Mouse (Mus musculus): Measurements from ENCODE around the gene Gpr50. TPM values are rescaled to one million over a fixed set of nuclear protein-coding genes. Genes with fewer than 3 reads are reported as not detected.

Gpr50 gene
- polyA plus RNA-seq, 1 experiment, result 0.05 TPM

- no peak for DNase-seq
- WGBS, result 43% methylated on average over 14 of the region's 14 CpGs
- no peak overlapping the region for H3K4me3 ChIP-seq (replicated peaks; ENCODE audit: extremely low read depth, low read depth, low read length)
- TF ChIP-seq CTCF (IDR thresholded peaks at IDR 0.05; ENCODE audit: insufficient read depth, low read length) (no peak), POLR2A (IDR thresholded peaks at IDR 0.05; ENCODE audit: borderline replicate concordance, extremely low read depth, low read depth, low read length) (no peak)
- no peaks in the 10 kb centered on the region for H3K4me1 ChIP-seq (ENCODE audit: control insufficient read depth, insufficient read depth, low read length)
These were observed 1.7 kb upstream of the Gpr50 start for GRCm38 (mm10) chrX:71661794-71662193.

GRCm38 (mm10) chrX:71663871-71664687 is 612 bp downstream of the Gpr50 start:
- DNase-seq, result no peak
- no peak for TF ChIP-seq CTCF (IDR thresholded peaks at IDR 0.05; ENCODE audit: insufficient read depth, low read length)
- no peak for TF ChIP-seq POLR2A (IDR thresholded peaks at IDR 0.05; ENCODE audit: borderline replicate concordance, extremely low read depth, low read depth, low read length)
- Histone ChIP-seq H3K4me1 (ENCODE audit: control insufficient read depth, insufficient read depth, low read length) (no peaks in the 10 kb centered on the region), H3K4me3 (replicated peaks; ENCODE audit: extremely low read depth, low read depth, low read length) (no peak overlapping the region)
- WGBS, result 33% methylated on average over 76 of the region's 76 CpGs

- H3K4me1 ChIP-seq (ENCODE audit: control insufficient read depth, insufficient read depth, low read length), result no peaks in the 10 kb centered on the region
- 32% methylated on average over 15 of the region's 15 CpGs for WGBS
- TF ChIP-seq CTCF (IDR thresholded peaks at IDR 0.05; ENCODE audit: insufficient read depth, low read length) (no peak), POLR2A (IDR thresholded peaks at IDR 0.05; ENCODE audit: borderline replicate concordance, extremely low read depth, low read depth, low read length) (no peak)
These were observed 1.2 kb downstream of the Gpr50 start for GRCm38 (mm10) chrX:71664688-71665026.

GRCm38 (mm10) chrX:71670254-71670653 is 6.8 kb downstream of the Gpr50 start:
- DNase-seq, result no peak
- H3K4me3 ChIP-seq (replicated peaks; ENCODE audit: extremely low read depth, low read depth, low read length), result no peak overlapping the region
- H3K4me1 ChIP-seq (ENCODE audit: control insufficient read depth, insufficient read depth, low read length), result no peaks in the 10 kb centered on the region
- TF ChIP-seq POLR2A (IDR thresholded peaks at IDR 0.05; ENCODE audit: borderline replicate concordance, extremely low read depth, low read depth, low read length) (no peak), CTCF (IDR thresholded peaks at IDR 0.05; ENCODE audit: insufficient read depth, low read length) (no peak)
- WGBS, result 23% methylated on average over 6 of the region's 6 CpGs

More at GRCm38 (mm10) chrX:71664688-71665026, 1.2 kb downstream of the Gpr50 start:
- DNase-seq, result no peak
- H3K4me3 ChIP-seq (replicated peaks; ENCODE audit: extremely low read depth, low read depth, low read length), result no peak overlapping the region

- DNase-seq, result no peak
- no peak overlapping the region for H3K4me3 ChIP-seq (replicated peaks; ENCODE audit: extremely low read depth, low read depth, low read length)
- no peaks in the 10 kb centered on the region for H3K4me1 ChIP-seq (ENCODE audit: control insufficient read depth, insufficient read depth, low read length)
- 38% methylated on average over 6 of the region's 6 CpGs for WGBS
- TF ChIP-seq POLR2A (IDR thresholded peaks at IDR 0.05; ENCODE audit: borderline replicate concordance, extremely low read depth, low read depth, low read length), result no peak
- TF ChIP-seq CTCF (IDR thresholded peaks at IDR 0.05; ENCODE audit: insufficient read depth, low read length), result no peak
These were observed 37.5 kb downstream of the Gpr50 start for GRCm38 (mm10) chrX:71700817-71701469.

Other genes with a start within 250 kb of the Gpr50 start
- gene Cd99l2, start 170.8 kb upstream of the Gpr50 start, polyA plus RNA-seq (2012; rRNA removed), result 15.2 and 51.2 TPM in 2 replicates
- 8.3 and 9.2 TPM in 2 replicates for gene Hmgb3, start 107.7 kb upstream of the Gpr50 start, polyA plus RNA-seq (2012; rRNA removed)
- 2.3 and 3.8 TPM in 2 replicates for gene Vma21, start 152.3 kb downstream of the Gpr50 start, polyA plus RNA-seq (2012; rRNA removed)